Mouse (Mus musculus) hindbrain, embryonic 14.5 days (tissue): ENCODE results near the gene Mcrip1. TPM values are rescaled to one million over a fixed set of nuclear protein-coding genes. Genes with fewer than 3 reads are reported as not detected.
A peak's percentile ranks its signal among the peaks of the same experiment; 100 is the strongest.

Experiments used
- ATAC-seq: fragments of 200-750 bp; cut with Nextera tagmentation; 2 replicates; pipeline ENCODE4 v1.8.0; 2017; ENCODE audit warnings: moderate number of reproducible peaks, mild to moderate bottlenecking, moderate TSS enrichment, moderate library complexity; ENCODE audit not compliant: low FRiP score
- DNase-seq: peaks from one replicate; pipeline ENCODE4 v3.0.0-alpha.2; 2015; ENCODE audit warnings: low spot score
- H3K27ac ChIP-seq: fragments of 300-500 bp; sonication (generic); 2 replicates; pipeline ENCODE4 v1.5.1; 2014; ENCODE audit warnings: mild to moderate bottlenecking, moderate library complexity
- H3K27me3 ChIP-seq: fragments of 300-500 bp; sonication (generic); 2 replicates; pipeline ENCODE4 v1.6.1; 2014; ENCODE audit warnings: mild to moderate bottlenecking, low read length, mixed read lengths; ENCODE audit not compliant: control insufficient read depth, insufficient read depth
- H3K36me3 ChIP-seq: fragments of 300-500 bp; sonication (generic); replicated peaks from 2 replicates; pipeline ENCODE4 v1.6.1; 2014; ENCODE audit not compliant: control insufficient read depth, insufficient read depth
- H3K4me1 ChIP-seq: fragments of 300-500 bp; sonication (generic); replicated peaks from 2 replicates; pipeline ENCODE4 v1.6.1; 2014; ENCODE audit warnings: antibody characterized with exemption, low read length, mixed read lengths; ENCODE audit not compliant: control insufficient read depth, insufficient read depth
- H3K4me2 ChIP-seq: fragments of 300-500 bp; sonication (generic); replicated peaks from 2 replicates; pipeline ENCODE4 v1.6.1; 2014; ENCODE audit warnings: mild to moderate bottlenecking, moderate library complexity
- H3K4me3 ChIP-seq: fragments of 300-500 bp; sonication (generic); replicated peaks from 2 replicates; pipeline ENCODE4 v1.5.1; 2014; ENCODE audit warnings: mild to moderate bottlenecking, low read length
- H3K9ac ChIP-seq: fragments of 300-500 bp; sonication (generic); 2 replicates; pipeline ENCODE4 v1.6.1; 2014
- H3K9me3 ChIP-seq: fragments of 300-500 bp; sonication (generic); 2 replicates; pipeline ENCODE4 v1.6.1; 2016; ENCODE audit warnings: low read length; ENCODE audit not compliant: control insufficient read depth
- WGBS: fragments of 180-500 bp; shearing (Covaris S2); extraction: QIAGEN DNeasy Blood & Tissue Kit; methylation state at CpG from one replicate; pipeline ENCODE4 v1.1.7; 2014; 5-methylcytosine and 5-hydroxymethylcytosine counted together
- polyA plus RNA-seq: library from polyadenylated mRNA; unstranded; fragments of >200 nt; fragmentation: Nextera tagmentation; extraction: Ambion mirVana; gene quantifications from 2 replicates; pipeline ENCODE4 v1.2.1, GENCODE M21; 2014

The Mcrip1 gene
- polyA plus RNA-seq, 1 experiment from 2014 or later, result 261 TPM

- H3K36me3 ChIP-seq, result peaks cover 10% of the 10 kb centered on the region
- H3K4me2 ChIP-seq, result peak overlapping the region; percentile 77
- DNase-seq (no peak), ATAC-seq (no peak)
- peak overlapping the region; percentile 86 for H3K27ac ChIP-seq
- peak overlapping the region; percentile 96 for H3K4me3 ChIP-seq
- WGBS, result 36% methylated on average over 7 of the region's 7 CpGs
- H3K4me1 ChIP-seq, result peaks cover 15% of the 10 kb centered on the region
- no peaks in the 10 kb centered on the region for H3K9me3 ChIP-seq
- peak overlapping the region; percentile 98 for H3K9ac ChIP-seq
- H3K27me3 ChIP-seq, result no peaks in the 10 kb centered on the region
These were observed 750 bp downstream of the Mcrip1 start for GRCm38 (mm10) chr11:120548786-120549167.

GRCm38 (mm10) chr11:120548214-120548613 is 1.3 kb downstream of the Mcrip1 start:
- Histone ChIP-seq H3K4me1 (peaks cover 15% of the 10 kb centered on the region), H3K27ac (no peak overlapping the region), H3K4me2 (peak overlapping the region; percentile 77), H3K36me3 (peaks cover 16% of the 10 kb centered on the region), H3K27me3 (no peaks in the 10 kb centered on the region), H3K4me3 (peak overlapping the region; percentile 96), H3K9ac (peak overlapping the region; percentile 98), H3K9me3 (no peaks in the 10 kb centered on the region)
- no peak for ATAC-seq
- DNase-seq, result no peak
- WGBS, result 82% methylated on average over 3 of the region's 3 CpGs

- Histone ChIP-seq H3K4me3 (no peak overlapping the region), H3K4me2 (no peak overlapping the region), H3K9me3 (no peaks in the 10 kb centered on the region), H3K9ac (no peak overlapping the region), H3K27ac (no peak overlapping the region), H3K36me3 (peaks cover 24% of the 10 kb centered on the region), H3K27me3 (no peaks in the 10 kb centered on the region), H3K4me1 (peaks cover 15% of the 10 kb centered on the region)
- WGBS, result 67% methylated on average over 2 of the region's 2 CpGs
- no peak for ATAC-seq
- DNase-seq, result no peak
These were observed 2.1 kb downstream of the Mcrip1 start for GRCm38 (mm10) chr11:120547469-120547868.

- peaks cover 35% of the 10 kb centered on the region for H3K36me3 ChIP-seq
- no peak overlapping the region for H3K27ac ChIP-seq
- no peaks in the 10 kb centered on the region for H3K27me3 ChIP-seq
- H3K9me3 ChIP-seq, result no peaks in the 10 kb centered on the region
- ATAC-seq, result no peak
- 96% methylated on average over 3 of the region's 3 CpGs for WGBS
- H3K4me3 ChIP-seq, result no peak overlapping the region
- H3K4me2 ChIP-seq, result no peak overlapping the region
- H3K4me1 ChIP-seq, result peaks cover 15% of the 10 kb centered on the region
- no peak for DNase-seq
- H3K9ac ChIP-seq, result no peak overlapping the region
These were observed 3.6 kb downstream of the Mcrip1 start for GRCm38 (mm10) chr11:120545964-120546363.

- WGBS, result 89% methylated on average over 6 of the region's 6 CpGs
- H3K36me3 ChIP-seq, result peaks cover 35% of the 10 kb centered on the region
- no peaks in the 10 kb centered on the region for H3K9me3 ChIP-seq
- H3K4me2 ChIP-seq, result no peak overlapping the region
- no peak for DNase-seq
- H3K4me1 ChIP-seq, result peaks cover 20% of the 10 kb centered on the region
- no peak for ATAC-seq
- no peak overlapping the region for H3K9ac ChIP-seq
- H3K27me3 ChIP-seq, result no peaks in the 10 kb centered on the region
- no peak overlapping the region for H3K27ac ChIP-seq
- no peak overlapping the region for H3K4me3 ChIP-seq
These were observed 7.2 kb downstream of the Mcrip1 start for GRCm38 (mm10) chr11:120542376-120542775.

GRCm38 (mm10) chr11:120541907-120542306 is 7.6 kb downstream of the Mcrip1 start:
- ATAC-seq, result no peak
- H3K4me3 ChIP-seq, result no peak overlapping the region
- peaks cover 20% of the 10 kb centered on the region for H3K4me1 ChIP-seq
- H3K27me3 ChIP-seq, result no peaks in the 10 kb centered on the region
- H3K36me3 ChIP-seq, result peaks cover 35% of the 10 kb centered on the region
- DNase-seq, result no peak
- H3K27ac ChIP-seq, result no peak overlapping the region
- 33% methylated on average over 4 of the region's 4 CpGs for WGBS
- H3K9ac ChIP-seq, result no peak overlapping the region
- H3K4me2 ChIP-seq, result no peak overlapping the region
- H3K9me3 ChIP-seq, result no peaks in the 10 kb centered on the region

GRCm38 (mm10) chr11:120539285-120540014 is 10.1 kb downstream of the Mcrip1 start:
- DNase-seq (no peak), ATAC-seq (peak; percentile 53)
- 0 out of 2 replicates have a peak, but pooled peaks cover 3% of the 10 kb centered on the region for H3K27me3 ChIP-seq
- H3K4me1 ChIP-seq, result peaks cover 20% of the 10 kb centered on the region
- H3K4me2 ChIP-seq, result peak overlapping the region; percentile 15
- H3K9ac ChIP-seq, result peak overlapping the region; percentile 44
- H3K4me3 ChIP-seq, result no peak overlapping the region
- no peaks in the 10 kb centered on the region for H3K9me3 ChIP-seq
- 18% methylated on average over 10 of the region's 10 CpGs for WGBS
- peak overlapping the region; percentile 78 for H3K27ac ChIP-seq
- H3K36me3 ChIP-seq, result peaks cover 32% of the 10 kb centered on the region

GRCm38 (mm10) chr11:120538955-120539284 is 10.6 kb downstream of the Mcrip1 start:
- ATAC-seq (no peak), DNase-seq (no peak)
- Histone ChIP-seq H3K27me3 (peaks cover 6% of the 10 kb centered on the region; the same call in 1 of the 2 replicates), H3K4me2 (no peak overlapping the region), H3K27ac (peak overlapping the region; percentile 78), H3K9ac (peak overlapping the region; percentile 44; the same call in 1 of the 2 replicates), H3K4me3 (no peak overlapping the region), H3K4me1 (peaks cover 20% of the 10 kb centered on the region), H3K36me3 (peaks cover 26% of the 10 kb centered on the region), H3K9me3 (no peaks in the 10 kb centered on the region)
- 39% methylated on average over 8 of the region's 8 CpGs for WGBS

- Histone ChIP-seq H3K36me3 (peaks cover 22% of the 10 kb centered on the region), H3K27ac (peak overlapping the region; percentile 78), H3K4me2 (no peak overlapping the region), H3K9ac (no peak overlapping the region; the same call in 1 of the 2 replicates), H3K4me3 (no peak overlapping the region), H3K9me3 (no peaks in the 10 kb centered on the region), H3K4me1 (peaks cover 20% of the 10 kb centered on the region), H3K27me3 (peaks cover 8% of the 10 kb centered on the region)
- WGBS, result 54% methylated on average over 3 of the region's 3 CpGs
- no peak for ATAC-seq
- no peak for DNase-seq
These were observed 11.0 kb downstream of the Mcrip1 start for GRCm38 (mm10) chr11:120538485-120538884.
